Mouse (Mus musculus) heart, adult 2 months (tissue): Measurements from ENCODE around the gene Snrpd2. TPM values are rescaled to one million over a fixed set of nuclear protein-coding genes. Genes with fewer than 3 reads are reported as not detected.

Experiments used
- DNase-seq, 2 experiments: peaks; one replicate each; pipeline ENCODE4 v3.0.0; 2021
- H3K27ac ChIP-seq: fragments of 200-600 bp; 2 replicates; pipeline ENCODE4 v1.8.1; 2022
- H3K27me3 ChIP-seq: fragments of 200-500 bp; 2 replicates; pipeline ENCODE4 v1.6.1; 2012; ENCODE audit warnings: mild to moderate bottlenecking, low read length, inconsistent platforms, mixed read lengths; ENCODE audit not compliant: control insufficient read depth, insufficient read depth
- H3K36me3 ChIP-seq: fragments of 200-500 bp; 2 replicates; pipeline ENCODE4 v1.6.1; 2012; ENCODE audit warnings: low read length, inconsistent platforms; ENCODE audit not compliant: control insufficient read depth, insufficient read depth
- H3K4me1 ChIP-seq: fragments of 200-500 bp; 2 replicates; pipeline ENCODE4 v1.6.1; 2011; ENCODE audit warnings: low read length; ENCODE audit not compliant: control insufficient read depth, insufficient read depth
- H3K4me3 ChIP-seq: fragments of 200-600 bp; 2 replicates; pipeline ENCODE4 v1.8.1; 2022
- H3K79me2 ChIP-seq: fragments of 200-500 bp; replicated peaks from 2 replicates; pipeline ENCODE4 v1.6.1; 2012; ENCODE audit warnings: mild to moderate bottlenecking, inconsistent platforms, low read length, moderate library complexity, mixed read lengths; ENCODE audit not compliant: control insufficient read depth, insufficient read depth
- H3K9ac ChIP-seq: fragments of 200-500 bp; 2 replicates; pipeline ENCODE4 v1.6.1; 2012; ENCODE audit warnings: low read depth, mild to moderate bottlenecking, control low read depth, inconsistent platforms, low read length, mixed read lengths
- CTCF ChIP-seq: fragments of 200-600 bp; IDR thresholded peaks from 2 replicates; pipeline ENCODE4 v1.8.1; 2022; ENCODE audit warnings: antibody characterized with exemption, mild to moderate bottlenecking, moderate library complexity
- EP300 ChIP-seq: fragments of 200-500 bp; IDR thresholded peaks from 2 replicates; pipeline ENCODE4 v1.6.1; 2011; ENCODE audit warnings: low read depth, low read length, control low read depth; ENCODE audit not compliant: insufficient read depth
- POLR2A ChIP-seq: fragments of 200-500 bp; IDR thresholded peaks from 2 replicates; pipeline ENCODE4 v1.6.1; 2011; ENCODE audit warnings: mild to moderate bottlenecking, low read depth, low read length, control low read depth; ENCODE audit not compliant: insufficient read depth
- WGBS: fragments of 180-500 bp; shearing (Covaris S2); methylation state at CpG from one replicate; pipeline ENCODE4 v1.1.7; 2018; 5-methylcytosine and 5-hydroxymethylcytosine counted together
- intact Hi-C: fragments of 180-260 bp; cut with DNase I; formaldehyde crosslinking; loops from one replicate; pipeline ENCODE4 v1.15.1; 2025
- polyA plus RNA-seq: library from polyadenylated mRNA; depleted of rRNA; stranded (reverse); fragments of >200 nt; gene quantifications from 2 replicates; pipeline ENCODE4 v1.2.3, GENCODE M21; 2012
- total RNA-seq, 2 experiments: library from RNA; stranded (reverse); gene quantifications; 2 replicates each; pipeline ENCODE4 v1.2.3; 2021

Snrpd2 gene
- total and polyA plus RNA-seq, 3 experiments = 28.6 to 68.7 (median 58.7) TPM

GRCm38 (mm10) chr7:19177216-19177615 lies 27.7 kb downstream of the Snrpd2 start:
- TF ChIP-seq POLR2A (no peak), EP300 (no peak), CTCF (no peak)
- Histone ChIP-seq H3K9ac (no peak overlapping the region), H3K4me3 (no peak overlapping the region), H3K27ac (no peak overlapping the region), H3K79me2 (no peaks in the 10 kb centered on the region), H3K36me3 (no peaks in the 10 kb centered on the region), H3K4me1 (peaks cover 5% of the 10 kb centered on the region), H3K27me3 (peaks cover 6% of the 10 kb centered on the region; the same call in 1 of the 2 replicates)
- DNase-seq = no peak
- 76% methylated on average over 7 of the region's 7 CpGs for WGBS
- intact Hi-C loops = no loop called here

GRCm38 (mm10) chr7:19178035-19178434 lies 28.5 kb downstream of the Snrpd2 start:
- intact Hi-C loops = loop anchor here (1.0 to 2.0 kb wide), 5 partner anchors 19 to 165 kb away; partner anchors contain the start of gene Rtn2
- Histone ChIP-seq H3K4me3 (no peak overlapping the region), H3K4me1 (peaks cover 5% of the 10 kb centered on the region), H3K36me3 (no peaks in the 10 kb centered on the region), H3K9ac (no peak overlapping the region), H3K79me2 (no peaks in the 10 kb centered on the region), H3K27ac (no peak overlapping the region), H3K27me3 (peaks cover 6% of the 10 kb centered on the region; the same call in 1 of the 2 replicates)
- no peak for DNase-seq
- WGBS = 16% methylated on average over 18 of the region's 18 CpGs
- TF ChIP-seq CTCF (no peak), EP300 (no peak), POLR2A (no peak)

DNA sequence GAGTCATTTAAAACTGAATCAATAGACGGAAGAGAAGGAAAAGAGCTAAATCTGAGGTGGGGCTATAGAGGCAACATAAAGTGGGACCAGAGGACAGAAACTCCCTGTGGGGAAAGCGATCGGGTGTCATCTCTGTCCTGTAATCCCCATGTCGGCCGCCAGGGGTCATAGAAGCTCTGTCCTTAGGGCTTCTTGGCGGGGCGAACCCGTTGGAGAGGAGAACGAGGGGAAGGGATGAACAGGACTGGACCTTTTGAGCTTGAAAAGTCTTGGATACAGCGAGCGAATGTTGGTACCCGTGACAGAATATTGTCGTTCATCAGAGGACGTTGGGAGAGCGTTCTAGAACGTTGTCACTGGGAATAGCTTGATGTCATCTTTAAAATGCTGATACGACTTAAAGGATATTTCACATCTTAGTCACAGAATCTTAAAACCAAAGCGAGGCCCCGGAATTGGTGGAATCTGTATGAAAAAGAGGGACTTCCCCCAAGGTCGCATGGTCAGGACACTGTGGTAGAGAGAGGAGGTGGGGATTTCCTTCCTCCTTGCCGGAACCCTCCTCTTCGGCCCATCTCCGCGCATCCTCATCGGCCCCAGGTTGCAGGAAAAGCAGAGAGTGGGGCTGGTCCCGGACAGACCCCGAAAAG lies 29.0 kb downstream of the Snrpd2 start:
- 6% methylated on average over 27 of the region's 27 CpGs for WGBS
- Histone ChIP-seq H3K4me1 (peaks cover 5% of the 10 kb centered on the region), H3K4me3 (no peak overlapping the region; the same call in 1 of the 2 replicates), H3K36me3 (no peaks in the 10 kb centered on the region), H3K79me2 (no peaks in the 10 kb centered on the region), H3K27me3 (peaks cover 6% of the 10 kb centered on the region; the same call in 1 of the 2 replicates), H3K9ac (no peak overlapping the region), H3K27ac (no peak overlapping the region)
- intact Hi-C loops = loop anchor here (1.0 to 2.0 kb wide), 5 partner anchors 18 to 164 kb away; partner anchors contain the start of gene Rtn2
- DNase-seq = peak; percentile 76 to 86
- TF ChIP-seq CTCF (peak; percentile 94), EP300 (peak; percentile 81; the same call in 1 of the 2 replicates), POLR2A (no peak)

DNA sequence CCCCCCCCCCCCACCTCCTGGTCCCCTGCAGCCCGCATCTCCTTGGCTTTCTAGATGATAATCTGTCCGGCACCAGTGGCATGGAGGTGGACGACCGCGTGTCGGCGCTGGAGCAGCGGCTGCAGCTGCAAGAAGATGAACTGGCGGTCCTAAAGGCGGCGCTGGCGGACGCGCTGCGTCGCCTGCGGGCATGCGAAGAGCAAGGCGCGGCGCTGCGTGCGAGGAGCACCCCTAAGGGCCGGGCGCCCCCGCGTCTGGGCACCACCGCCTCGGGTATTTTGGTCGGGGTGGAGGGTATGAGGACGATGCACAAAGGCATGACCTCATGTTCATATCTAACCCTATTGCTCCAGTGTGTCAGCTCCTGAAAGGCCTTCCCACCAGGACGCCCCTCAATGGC lies 29.7 kb downstream of the Snrpd2 start:
- no peak overlapping the region for H3K27ac ChIP-seq
- DNase-seq = peak; percentile 74 to 79
- WGBS = under 1% methylated on average over 32 of the region's 32 CpGs
- H3K9ac ChIP-seq = no peak overlapping the region
- H3K27me3 ChIP-seq = peaks cover 6% of the 10 kb centered on the region; the same call in 1 of the 2 replicates
- intact Hi-C loops = loop anchor here (2.0 kb wide), 4 partner anchors 18 to 164 kb away; partner anchors contain the start of gene Rtn2
- no peaks in the 10 kb centered on the region for H3K79me2 ChIP-seq
- H3K36me3 ChIP-seq = no peaks in the 10 kb centered on the region
- H3K4me3 ChIP-seq = peak overlapping the region; percentile 24; the same call in 1 of the 2 replicates
- TF ChIP-seq CTCF (peak; percentile 70), POLR2A (no peak), EP300 (no peak)
- peaks cover 5% of the 10 kb centered on the region for H3K4me1 ChIP-seq

DNA sequence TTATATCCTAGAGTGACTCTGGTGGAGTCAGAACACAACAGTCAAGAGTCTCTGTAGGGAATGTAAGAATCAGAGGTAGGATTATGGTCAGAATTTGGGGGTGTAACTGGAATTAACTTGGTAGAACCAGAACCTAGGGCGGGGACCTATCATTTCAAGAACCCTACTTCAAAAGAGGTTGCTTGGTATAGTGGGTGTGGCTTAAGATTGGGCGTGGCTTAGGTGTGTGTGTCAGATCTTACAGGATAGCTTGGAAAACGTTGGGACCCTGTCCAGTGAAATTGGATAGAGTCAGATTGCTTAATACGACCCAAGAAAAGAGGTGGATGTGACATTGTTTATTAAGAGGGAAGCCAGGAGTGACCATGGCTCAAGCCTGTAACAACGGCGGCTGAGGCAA lies 30.4 kb downstream of the Snrpd2 start:
- Histone ChIP-seq H3K4me3 (no peak overlapping the region), H3K36me3 (no peaks in the 10 kb centered on the region; the same call in 1 of the 2 replicates), H3K27ac (no peak overlapping the region), H3K4me1 (peaks cover 10% of the 10 kb centered on the region), H3K27me3 (peaks cover 6% of the 10 kb centered on the region; the same call in 1 of the 2 replicates), H3K9ac (no peak overlapping the region), H3K79me2 (no peaks in the 10 kb centered on the region)
- no peak for DNase-seq
- intact Hi-C loops = loop anchor here (2.0 kb wide), 4 partner anchors 17 to 163 kb away; partner anchors contain the start of gene Rtn2
- 44% methylated on average over 6 of the region's 6 CpGs for WGBS
- TF ChIP-seq CTCF (no peak), POLR2A (no peak), EP300 (no peak)
